Mouse (Mus musculus): ENCODE measurements around the gene Hmga1b. TPM values are rescaled to one million over a fixed set of nuclear protein-coding genes. Genes with fewer than 3 reads are reported as not detected.
"Not testable (repeated sequence)": the region's sequence is repeated elsewhere in the genome, so short reads cannot be mapped to it uniquely, and the experiment has no call there.

The Hmga1b gene
- polyA plus RNA-seq, 1 experiment from 2014 or later: 3.8 TPM

GRCm38 (mm10) chr11:120751606-120752005 lies 11.0 kb upstream of the Hmga1b start:
- no peaks in the 10 kb centered on the region for H3K36me3 ChIP-seq (ENCODE audit: control insufficient read depth, insufficient read depth, low read length)
- no peaks in the 10 kb centered on the region for H3K27me3 ChIP-seq (replicated peaks; ENCODE audit: control insufficient read depth, insufficient read depth, low read length)
- no peaks in the 10 kb centered on the region for H3K9me3 ChIP-seq (replicated peaks; ENCODE audit: control insufficient read depth, low read length)
- H3K4me1 ChIP-seq (ENCODE audit: control insufficient read depth, insufficient read depth, low read length): no peaks in the 10 kb centered on the region
- WGBS: 78% methylated on average over 4 of the region's 4 CpGs
- H3K9ac ChIP-seq (ENCODE audit: low read length): no peak overlapping the region
- H3K4me3 ChIP-seq (ENCODE audit: low read depth, low read length): no peak overlapping the region
- DNase-seq (ENCODE audit: low spot score) (no peak), ATAC-seq (no peak)
- no peak overlapping the region for H3K4me2 ChIP-seq (ENCODE audit: low read length)
- H3K27ac ChIP-seq (ENCODE audit: low read depth, low read length): no peak overlapping the region

- no peak overlapping the region for H3K9ac ChIP-seq (ENCODE audit: low read length)
- no peaks in the 10 kb centered on the region for H3K36me3 ChIP-seq (ENCODE audit: control insufficient read depth, insufficient read depth, low read length)
- H3K27me3 ChIP-seq (replicated peaks; ENCODE audit: control insufficient read depth, insufficient read depth, low read length): peaks cover 6% of the 10 kb centered on the region; the same call in 1 of the 2 replicates
- WGBS: 93% methylated on average over 9 of the region's 9 CpGs
- no peak overlapping the region for H3K27ac ChIP-seq (ENCODE audit: low read depth, low read length)
- H3K4me2 ChIP-seq (ENCODE audit: low read length): no peak overlapping the region
- H3K9me3 ChIP-seq (replicated peaks; ENCODE audit: control insufficient read depth, low read length): peaks cover 13% of the 10 kb centered on the region; the same call in 1 of the 2 replicates
- no peaks in the 10 kb centered on the region for H3K4me1 ChIP-seq (ENCODE audit: control insufficient read depth, insufficient read depth, low read length)
- DNase-seq (ENCODE audit: low spot score) (no peak), ATAC-seq (no peak)
- H3K4me3 ChIP-seq (ENCODE audit: low read depth, low read length): no peak overlapping the region
Observed at GRCm38 (mm10) chr11:120760236-120760635, 2.4 kb upstream of the Hmga1b start.

GRCm38 (mm10) chr11:120761811-120762671 lies 553 bp upstream of the Hmga1b start:
- Histone ChIP-seq H3K4me2 (ENCODE audit: low read length) (no peak overlapping the region), H3K9ac (ENCODE audit: low read length) (0 out of 2 replicates have a peak overlapping the region, but pooled peaks have one; percentile 17), H3K27ac (ENCODE audit: low read depth, low read length) (no peak overlapping the region), H3K27me3 (replicated peaks; ENCODE audit: control insufficient read depth, insufficient read depth, low read length) (peaks cover 6% of the 10 kb centered on the region; the same call in 1 of the 2 replicates), H3K9me3 (replicated peaks; ENCODE audit: control insufficient read depth, low read length) (peaks cover 13% of the 10 kb centered on the region; the same call in 1 of the 2 replicates), H3K4me1 (ENCODE audit: control insufficient read depth, insufficient read depth, low read length) (no peaks in the 10 kb centered on the region), H3K4me3 (ENCODE audit: low read depth, low read length) (no peak overlapping the region), H3K36me3 (ENCODE audit: control insufficient read depth, insufficient read depth, low read length) (no peaks in the 10 kb centered on the region)
- ATAC-seq: no peak
- DNase-seq (ENCODE audit: low spot score): no peak
- WGBS: 72% methylated on average over 14 of the region's 14 CpGs

DNA sequence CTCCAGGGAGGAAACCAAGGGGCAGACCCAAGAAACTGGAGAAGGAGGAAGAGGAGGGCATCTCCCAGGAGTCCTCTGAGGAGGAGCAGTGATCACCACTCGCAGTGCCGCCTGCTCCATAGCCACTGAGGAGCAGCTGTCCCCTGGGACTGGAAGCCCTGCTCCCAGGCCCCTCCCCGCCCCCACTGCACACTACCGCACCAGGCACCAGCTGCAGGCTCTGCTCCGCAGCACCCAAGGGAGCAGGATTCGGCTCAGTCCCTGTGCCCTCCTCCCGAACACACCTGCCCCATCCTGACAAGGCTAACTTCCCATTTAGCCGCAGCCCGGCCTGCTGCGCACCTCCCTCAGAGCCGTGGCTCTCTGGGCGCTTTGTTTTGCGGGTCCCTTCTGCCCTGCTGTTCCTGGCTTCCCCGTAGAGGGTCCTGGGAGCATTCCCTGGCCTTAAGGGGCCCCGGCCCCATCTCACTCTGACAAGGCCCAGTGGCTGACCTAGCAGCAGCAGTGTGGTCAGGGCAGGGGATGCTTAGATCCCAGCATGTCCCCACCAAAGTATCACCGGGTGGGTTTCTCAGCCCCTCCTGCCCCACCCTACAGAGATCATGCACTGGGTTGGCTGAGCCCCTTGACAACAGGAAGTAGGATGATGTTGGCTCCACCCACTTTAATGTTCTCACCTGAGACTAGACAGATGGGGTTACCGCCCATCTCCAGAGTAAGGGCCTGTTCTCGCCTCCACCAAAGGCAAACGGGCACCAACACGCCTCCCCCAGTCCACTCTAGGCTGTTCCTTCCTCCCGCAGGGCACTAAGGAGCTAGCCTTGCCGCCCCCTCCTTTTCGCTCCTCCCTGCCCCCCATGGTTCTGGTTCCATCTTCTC lies 766 bp downstream of the Hmga1b start:
- DNase-seq (ENCODE audit: low spot score); H3K9ac ChIP-seq (ENCODE audit: low read length); H3K9me3 ChIP-seq (replicated peaks; ENCODE audit: control insufficient read depth, low read length); H3K4me3 ChIP-seq (ENCODE audit: low read depth, low read length); H3K36me3 ChIP-seq (ENCODE audit: control insufficient read depth, insufficient read depth, low read length); H3K4me2 ChIP-seq (ENCODE audit: low read length); H3K27ac ChIP-seq (ENCODE audit: low read depth, low read length); H3K4me1 ChIP-seq (ENCODE audit: control insufficient read depth, insufficient read depth, low read length); H3K27me3 ChIP-seq (replicated peaks; ENCODE audit: control insufficient read depth, insufficient read depth, low read length): not testable (repeated sequence)
- ATAC-seq: 0 out of 2 replicates have a peak, but pooled peaks have one; percentile 34
- 3% methylated on average over 5 of the region's 23 CpGs for WGBS

GRCm38 (mm10) chr11:120767023-120767422 lies 4.4 kb downstream of the Hmga1b start:
- H3K9ac ChIP-seq (ENCODE audit: low read length); H3K4me1 ChIP-seq (ENCODE audit: control insufficient read depth, insufficient read depth, low read length); H3K27ac ChIP-seq (ENCODE audit: low read depth, low read length); H3K4me2 ChIP-seq (ENCODE audit: low read length); H3K36me3 ChIP-seq (ENCODE audit: control insufficient read depth, insufficient read depth, low read length); ATAC-seq; H3K9me3 ChIP-seq (replicated peaks; ENCODE audit: control insufficient read depth, low read length); H3K4me3 ChIP-seq (ENCODE audit: low read depth, low read length); H3K27me3 ChIP-seq (replicated peaks; ENCODE audit: control insufficient read depth, insufficient read depth, low read length); DNase-seq (ENCODE audit: low spot score): not testable (repeated sequence)
- WGBS: 88% methylated on average over 5 of the region's 7 CpGs

DNA sequence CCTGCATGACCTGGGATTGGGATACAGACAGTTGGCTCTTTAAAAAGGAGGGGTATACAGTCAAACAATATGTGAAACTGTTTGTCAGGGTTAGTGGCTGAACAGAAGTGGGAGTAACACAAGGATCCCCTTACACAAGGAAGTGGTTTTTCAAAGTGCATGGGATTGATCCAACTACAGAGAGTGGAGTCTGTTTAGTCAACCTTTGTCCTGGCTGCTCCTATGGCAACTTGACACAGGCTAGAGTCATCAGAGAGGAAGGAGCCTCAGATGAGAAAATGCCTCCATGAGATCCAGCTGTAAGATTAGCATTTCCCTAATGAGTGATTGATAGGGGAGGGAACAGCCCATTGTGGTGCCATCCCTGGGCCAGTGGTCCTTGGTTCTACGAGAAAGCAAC lies 5.6 kb downstream of the Hmga1b start:
- Histone ChIP-seq H3K27ac (ENCODE audit: low read depth, low read length) (no peak overlapping the region), H3K27me3 (replicated peaks; ENCODE audit: control insufficient read depth, insufficient read depth, low read length) (no peaks in the 10 kb centered on the region), H3K4me2 (ENCODE audit: low read length) (no peak overlapping the region), H3K4me3 (ENCODE audit: low read depth, low read length) (no peak overlapping the region), H3K9me3 (replicated peaks; ENCODE audit: control insufficient read depth, low read length) (no peaks in the 10 kb centered on the region), H3K9ac (ENCODE audit: low read length) (no peak overlapping the region), H3K36me3 (ENCODE audit: control insufficient read depth, insufficient read depth, low read length) (no peaks in the 10 kb centered on the region), H3K4me1 (ENCODE audit: control insufficient read depth, insufficient read depth, low read length) (no peaks in the 10 kb centered on the region)
- ATAC-seq (no peak), DNase-seq (ENCODE audit: low spot score) (no peak)
- WGBS: 55% methylated on average over 1 of the region's 1 CpGs

DNA sequence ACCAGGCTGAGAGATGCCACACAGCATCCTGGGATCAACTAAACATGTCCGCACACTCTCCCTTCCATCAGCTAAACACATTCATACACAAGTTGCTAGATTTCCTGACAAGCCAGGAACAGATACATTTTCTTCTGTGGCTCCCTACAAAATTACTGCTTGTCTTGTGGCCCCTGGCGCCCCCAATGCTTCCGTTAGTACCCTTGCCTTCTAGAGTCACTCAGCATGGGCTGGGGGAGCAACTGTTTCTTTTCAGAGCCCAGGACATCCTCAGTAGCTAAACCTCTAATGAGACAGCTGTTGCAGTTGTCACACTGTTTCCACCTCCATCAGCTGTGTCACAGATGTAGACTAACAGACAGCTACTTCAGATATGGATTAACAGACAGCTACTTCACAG lies 10.2 kb downstream of the Hmga1b start:
- H3K9me3 ChIP-seq (replicated peaks; ENCODE audit: control insufficient read depth, low read length): no peaks in the 10 kb centered on the region
- H3K4me3 ChIP-seq (ENCODE audit: low read depth, low read length): no peak overlapping the region
- DNase-seq (ENCODE audit: low spot score): no peak
- 81% methylated on average over 3 of the region's 3 CpGs for WGBS
- H3K4me2 ChIP-seq (ENCODE audit: low read length): no peak overlapping the region
- H3K27me3 ChIP-seq (replicated peaks; ENCODE audit: control insufficient read depth, insufficient read depth, low read length): no peaks in the 10 kb centered on the region
- no peaks in the 10 kb centered on the region for H3K36me3 ChIP-seq (ENCODE audit: control insufficient read depth, insufficient read depth, low read length)
- H3K4me1 ChIP-seq (ENCODE audit: control insufficient read depth, insufficient read depth, low read length): no peaks in the 10 kb centered on the region
- H3K27ac ChIP-seq (ENCODE audit: low read depth, low read length): no peak overlapping the region
- H3K9ac ChIP-seq (ENCODE audit: low read length): no peak overlapping the region
- ATAC-seq: no peak

DNA sequence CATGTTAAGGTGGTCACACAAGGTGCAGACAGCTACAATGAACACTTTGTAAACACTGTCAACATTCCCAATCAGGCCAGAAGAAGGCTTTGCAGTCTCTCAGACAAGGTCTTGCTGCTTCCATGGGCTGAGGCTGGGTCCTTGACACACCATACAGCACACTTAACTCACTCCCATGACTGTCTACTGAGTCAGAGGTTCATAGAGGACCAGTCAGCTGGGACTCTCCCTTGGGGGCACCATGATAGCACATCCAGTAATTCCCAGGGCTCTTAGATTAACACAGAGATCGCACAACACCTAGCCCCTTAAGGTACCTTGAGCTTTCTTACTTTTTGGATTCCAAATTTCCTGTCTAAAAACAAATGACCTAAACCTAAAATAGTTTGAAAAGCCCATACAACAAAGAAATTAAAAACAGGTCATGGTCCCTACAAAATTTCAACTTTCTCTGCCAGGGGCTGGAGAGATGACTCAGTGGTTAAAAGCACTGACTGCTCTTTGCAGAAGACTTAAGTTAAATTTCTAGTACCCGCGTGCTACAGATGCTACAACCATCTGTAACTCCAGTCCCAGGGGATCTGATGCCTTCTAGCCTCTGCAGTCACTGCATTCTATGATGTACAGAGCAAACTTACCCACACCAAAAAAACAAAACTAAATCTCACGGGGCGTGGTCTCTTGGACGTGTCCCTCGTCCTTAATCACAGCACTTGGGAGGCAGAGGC lies 11.0 kb downstream of the Hmga1b start:
- DNase-seq (ENCODE audit: low spot score) (no peak), ATAC-seq (no peak)
- 87% methylated on average over 7 of the region's 7 CpGs for WGBS
- Histone ChIP-seq H3K9ac (ENCODE audit: low read length) (no peak overlapping the region), H3K4me2 (ENCODE audit: low read length) (no peak overlapping the region), H3K27ac (ENCODE audit: low read depth, low read length) (no peak overlapping the region), H3K4me3 (ENCODE audit: low read depth, low read length) (no peak overlapping the region), H3K36me3 (ENCODE audit: control insufficient read depth, insufficient read depth, low read length) (no peaks in the 10 kb centered on the region), H3K9me3 (replicated peaks; ENCODE audit: control insufficient read depth, low read length) (no peaks in the 10 kb centered on the region), H3K27me3 (replicated peaks; ENCODE audit: control insufficient read depth, insufficient read depth, low read length) (no peaks in the 10 kb centered on the region), H3K4me1 (ENCODE audit: control insufficient read depth, insufficient read depth, low read length) (no peaks in the 10 kb centered on the region)

Data from forebrain, embryonic 14.5 days (tissue).